13 mouse cellular contexts compared by ENCODE assay signal in genomic region chr5:151125985-151126607, GRCm38 (mm10).
A peak's percentile ranks its signal among the peaks of the same experiment; 100 is the strongest.
DNase-seq lines count a peak whose midpoint lies in the region; ATAC-seq lines count a peak whose summit lies in the region.
"Had no signal": no experiment of that assay in that cellular context is flagged by ENCODE, and none has a peak within 500 bp of the region (broad histone marks: within the 10 kb centered on the region; RNA-seq: fewer than 3 reads in every experiment).

No protein-coding gene starts in this region.

- no peak overlapping the region for H3K9ac ChIP-seq in limb, embryonic 13.5 days
- H3K9ac ChIP-seq: midbrain, embryonic 12.5 days had no signal

- peak overlapping the region; percentile 44 for H3K4me2 ChIP-seq in limb, embryonic 13.5 days (replicated peaks)
- H3K4me2 ChIP-seq: midbrain, embryonic 12.5 days had no signal

- H3K27ac ChIP-seq in limb, embryonic 13.5 days: peak overlapping the region; percentile 52; the same call in 1 of the 2 replicates
- H3K27ac ChIP-seq: midbrain, embryonic 12.5 days had no signal

- H3K9me3 ChIP-seq in limb, embryonic 13.5 days: no peaks in the 10 kb centered on the region
- H3K9me3 ChIP-seq: midbrain, embryonic 12.5 days had no signal

- peak; percentile 42 to 48 for DNase-seq in heart, adult 18-20 months
- DNase-seq in heart, postnatal 25 days (ENCODE audit: low spot score): no peak
- DNase-seq in urinary bladder, postnatal 14 days (ENCODE audit: low spot score): peak; percentile 34
- DNase-seq in urinary bladder, postnatal 36 days (ENCODE audit: low spot score in 2 of 2): no peak
- no peak for DNase-seq in adrenal gland, postnatal 4 days (ENCODE audit: low spot score in 2 of 2)
- no peak for DNase-seq in left cerebral cortex, adult 9 months (ENCODE audit: low spot score in 2 of 2)
- DNase-seq: gastrocnemius, postnatal 14 days; right cerebral cortex, adult 18-20 months; thymus, adult 18-20 months had no signal

- intact Hi-C loops in heart, postnatal 25 days (cut with DNase I): loop anchor here (2.0 kb wide), 1 partner anchor 17 kb away; no protein-coding TSS in a partner anchor

- peak; percentile 65; the same call in 1 of the 2 replicates for ATAC-seq in limb, embryonic 13.5 days (ENCODE audit: low FRiP score, low read depth)
- ATAC-seq in cerebellum, adult (ENCODE audit: insufficient number of reproducible peaks, low FRiP score, low TSS enrichment): no peak
- ATAC-seq: CD4-positive, CD25-positive, alpha-beta regulatory T cell, adult 4 months had no signal

- H3K27me3 ChIP-seq in limb, embryonic 13.5 days: no peaks in the 10 kb centered on the region
- H3K27me3 ChIP-seq: midbrain, embryonic 12.5 days had no signal

- H3K4me3 ChIP-seq in limb, embryonic 13.5 days: peak overlapping the region; percentile 22
- H3K4me3 ChIP-seq: midbrain, embryonic 12.5 days had no signal

- WGBS in limb, embryonic 13.5 days: 28% methylated on average over 6 of the region's 6 CpGs

- peaks cover 18% of the 10 kb centered on the region for H3K4me1 ChIP-seq in limb, embryonic 13.5 days
- H3K4me1 ChIP-seq: midbrain, embryonic 12.5 days had no signal

- no peaks in the 10 kb centered on the region for H3K36me3 ChIP-seq in limb, embryonic 13.5 days
- H3K36me3 ChIP-seq: midbrain, embryonic 12.5 days had no signal

Comparison
In these comparisons a context has a peak if more than half of its experiments do, and no peak if none do; other contexts are left out.
1. DNase-seq: peak in heart, adult 18-20 months (2 of 2) and urinary bladder, postnatal 14 days (single experiment); none in heart, postnatal 25 days (single experiment), urinary bladder, postnatal 36 days (0 of 2), adrenal gland, postnatal 4 days (0 of 2) and left cerebral cortex, adult 9 months (0 of 2).